Mouse (Mus musculus) lung, embryonic 15.5 days (tissue): ENCODE data around the gene Draxin. TPM values are rescaled to one million over a fixed set of nuclear protein-coding genes. Genes with fewer than 3 reads are reported as not detected.

Source experiments
- ATAC-seq: fragments of 200-750 bp; cut with Nextera tagmentation; 2 replicates; pipeline ENCODE4 v1.8.0; 2017; ENCODE audit warnings: moderate number of reproducible peaks, borderline replicate concordance; ENCODE audit not compliant: low FRiP score, low TSS enrichment; ENCODE audit errors: extremely low read depth
- H3K27ac ChIP-seq: fragments of 300-500 bp; sonication (generic); 2 replicates; pipeline ENCODE4 v1.5.1; 2015; ENCODE audit warnings: moderate library complexity, mild to moderate bottlenecking, inconsistent platforms
- H3K27me3 ChIP-seq: fragments of 300-500 bp; sonication (generic); 2 replicates; pipeline ENCODE4 v1.6.1; 2015; ENCODE audit warnings: inconsistent platforms
- H3K36me3 ChIP-seq: fragments of 300-500 bp; sonication (generic); 2 replicates; pipeline ENCODE4 v1.6.1; 2015; ENCODE audit warnings: inconsistent platforms
- H3K4me1 ChIP-seq: fragments of 300-500 bp; sonication (generic); 2 replicates; pipeline ENCODE4 v1.6.1; 2015; ENCODE audit warnings: inconsistent platforms
- H3K4me2 ChIP-seq: fragments of 300-500 bp; sonication (generic); 2 replicates; pipeline ENCODE4 v1.6.1; 2015; ENCODE audit warnings: inconsistent platforms, mild to moderate bottlenecking, moderate library complexity
- H3K4me3 ChIP-seq: fragments of 300-500 bp; sonication (generic); 2 replicates; pipeline ENCODE4 v1.5.1; 2015; ENCODE audit warnings: mild to moderate bottlenecking, inconsistent platforms
- H3K9ac ChIP-seq: fragments of 300-500 bp; sonication (generic); 2 replicates; pipeline ENCODE4 v1.6.1; 2015; ENCODE audit warnings: inconsistent platforms
- H3K9me3 ChIP-seq: fragments of 300-500 bp; sonication (generic); 2 replicates; pipeline ENCODE4 v1.6.1; 2016; ENCODE audit warnings: inconsistent platforms
- WGBS: fragments of 180-500 bp; shearing (Covaris S2); methylation state at CpG from one replicate; pipeline ENCODE4 v1.1.7; 2015; 5-methylcytosine and 5-hydroxymethylcytosine counted together
- polyA plus RNA-seq: library from polyadenylated mRNA; unstranded; fragments of >200 nt; fragmentation: Nextera tagmentation; extraction: Ambion mirVana; gene quantifications from 2 replicates; pipeline ENCODE4 v1.2.1, GENCODE M21; 2015

Draxin gene
- polyA plus RNA-seq, 1 experiment from 2014 or later, result 0.07 TPM

GRCm38 (mm10) chr4:148079212-148079611 is 51.3 kb downstream of the Draxin start:
- 46% methylated on average over 6 of the region's 6 CpGs for WGBS
- H3K4me3 ChIP-seq, result no peak overlapping the region
- H3K27me3 ChIP-seq, result no peaks in the 10 kb centered on the region
- H3K36me3 ChIP-seq, result no peaks in the 10 kb centered on the region; the same call in 1 of the 2 replicates
- H3K9me3 ChIP-seq, result no peaks in the 10 kb centered on the region
- no peak overlapping the region for H3K4me2 ChIP-seq
- peaks cover 12% of the 10 kb centered on the region for H3K4me1 ChIP-seq
- H3K9ac ChIP-seq, result no peak overlapping the region
- ATAC-seq, result no peak
- no peak overlapping the region for H3K27ac ChIP-seq

DNA sequence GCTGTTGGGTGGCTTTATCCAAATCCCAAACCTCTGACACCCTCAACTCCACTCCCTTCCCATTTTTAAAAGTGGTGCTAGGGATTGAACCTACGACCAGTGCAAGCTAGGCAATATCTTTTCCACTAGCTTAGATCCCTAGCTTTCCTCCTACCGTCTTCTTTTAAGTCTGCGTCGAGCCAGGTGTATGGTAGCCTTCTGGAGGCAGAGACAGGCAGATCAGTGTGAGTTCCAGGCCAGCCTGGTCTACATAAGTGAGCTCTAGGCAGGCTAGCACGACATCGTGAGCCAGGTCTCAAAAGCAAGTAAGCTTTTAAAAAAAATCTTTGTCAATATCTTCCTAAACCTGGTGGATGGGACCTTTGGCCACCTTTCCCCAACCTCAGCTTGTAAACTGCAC is 54.6 kb downstream of the Draxin start:
- H3K9ac ChIP-seq, result no peak overlapping the region
- no peak for ATAC-seq
- WGBS, result 87% methylated on average over 6 of the region's 6 CpGs
- H3K27me3 ChIP-seq, result no peaks in the 10 kb centered on the region
- no peak overlapping the region for H3K4me2 ChIP-seq
- no peak overlapping the region for H3K4me3 ChIP-seq
- no peaks in the 10 kb centered on the region; the same call in 1 of the 2 replicates for H3K4me1 ChIP-seq
- no peak overlapping the region for H3K27ac ChIP-seq
- no peaks in the 10 kb centered on the region; the same call in 1 of the 2 replicates for H3K36me3 ChIP-seq
- H3K9me3 ChIP-seq, result no peaks in the 10 kb centered on the region

DNA sequence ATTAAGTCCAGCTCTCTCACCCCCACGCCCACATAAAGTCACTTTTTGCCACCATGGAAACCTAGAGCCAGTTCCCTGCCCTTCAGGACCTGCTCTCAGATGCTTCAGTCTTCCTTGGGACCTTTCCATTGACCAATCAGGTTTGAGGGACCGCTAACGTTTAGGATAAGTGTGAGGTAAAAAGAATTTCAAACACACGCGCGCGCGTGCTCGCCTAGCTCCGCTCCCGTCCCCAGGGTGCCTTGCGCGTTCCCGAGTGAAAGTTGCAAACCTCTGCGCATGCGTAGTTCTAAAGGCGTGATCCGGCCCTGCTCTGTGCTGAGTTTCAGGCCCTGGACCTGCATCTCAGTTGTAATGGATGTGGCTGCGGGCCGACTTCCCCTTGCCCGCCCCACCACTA is 55.2 kb downstream of the Draxin start:
- Histone ChIP-seq H3K9me3 (no peaks in the 10 kb centered on the region), H3K27ac (no peak overlapping the region), H3K36me3 (no peaks in the 10 kb centered on the region; the same call in 1 of the 2 replicates), H3K4me1 (no peaks in the 10 kb centered on the region; the same call in 1 of the 2 replicates), H3K4me3 (peak overlapping the region; percentile 26), H3K27me3 (no peaks in the 10 kb centered on the region), H3K4me2 (peak overlapping the region; percentile 51), H3K9ac (peak overlapping the region; percentile 3; the same call in 1 of the 2 replicates)
- 29% methylated on average over 21 of the region's 21 CpGs for WGBS
- peak; percentile 5; the same call in 1 of the 2 replicates for ATAC-seq

GRCm38 (mm10) chr4:148074521-148075189 is 55.8 kb downstream of the Draxin start:
- H3K4me1 ChIP-seq, result no peaks in the 10 kb centered on the region; the same call in 1 of the 2 replicates
- no peaks in the 10 kb centered on the region for H3K9me3 ChIP-seq
- H3K27me3 ChIP-seq, result no peaks in the 10 kb centered on the region
- H3K27ac ChIP-seq, result no peak overlapping the region
- peak overlapping the region; percentile 51 for H3K4me2 ChIP-seq
- ATAC-seq, result no peak
- peak overlapping the region; percentile 26 for H3K4me3 ChIP-seq
- H3K9ac ChIP-seq, result peak overlapping the region; percentile 3; the same call in 1 of the 2 replicates
- 39% methylated on average over 17 of the region's 17 CpGs for whole genome bisulfite sequencing
- no peaks in the 10 kb centered on the region for H3K36me3 ChIP-seq

GRCm38 (mm10) chr4:148071508-148071907 is 59.0 kb downstream of the Draxin start:
- no peaks in the 10 kb centered on the region for H3K9me3 ChIP-seq
- no peaks in the 10 kb centered on the region for H3K27me3 ChIP-seq
- WGBS, result 52% methylated on average over 5 of the region's 5 CpGs
- no peak overlapping the region for H3K4me2 ChIP-seq
- H3K36me3 ChIP-seq, result no peaks in the 10 kb centered on the region
- H3K9ac ChIP-seq, result no peak overlapping the region
- no peak overlapping the region for H3K4me3 ChIP-seq
- no peaks in the 10 kb centered on the region; the same call in 1 of the 2 replicates for H3K4me1 ChIP-seq
- no peak overlapping the region for H3K27ac ChIP-seq
- no peak for ATAC-seq

GRCm38 (mm10) chr4:148069602-148070218 is 60.8 kb downstream of the Draxin start:
- Histone ChIP-seq H3K27me3 (no peaks in the 10 kb centered on the region), H3K9ac (no peak overlapping the region), H3K9me3 (no peaks in the 10 kb centered on the region), H3K4me2 (no peak overlapping the region), H3K27ac (no peak overlapping the region), H3K36me3 (no peaks in the 10 kb centered on the region), H3K4me3 (no peak overlapping the region), H3K4me1 (no peaks in the 10 kb centered on the region; the same call in 1 of the 2 replicates)
- 73% methylated on average over 9 of the region's 9 CpGs for WGBS
- no peak for ATAC-seq

DNA sequence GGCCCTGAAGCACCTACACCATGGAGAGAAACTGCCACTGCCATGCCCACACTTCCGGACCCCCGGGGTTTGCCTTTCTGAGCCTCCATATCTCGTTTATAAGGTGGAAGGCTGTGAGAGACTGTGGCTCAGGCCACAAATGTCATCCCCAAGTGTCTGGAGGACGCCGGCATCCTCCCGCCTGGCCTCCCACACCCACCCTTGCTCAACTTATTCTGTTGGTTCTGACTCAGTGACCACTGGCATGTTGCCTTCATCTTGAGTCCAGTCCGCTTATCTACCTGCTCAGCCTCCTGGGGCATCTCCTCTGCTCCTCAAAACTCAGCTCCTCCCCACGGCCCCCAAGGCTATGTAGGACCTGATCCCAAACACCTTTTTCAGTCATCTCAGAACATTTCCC is 63.2 kb downstream of the Draxin start:
- Histone ChIP-seq H3K9me3 (no peaks in the 10 kb centered on the region), H3K27ac (no peak overlapping the region), H3K4me2 (no peak overlapping the region), H3K4me1 (no peaks in the 10 kb centered on the region), H3K36me3 (no peaks in the 10 kb centered on the region), H3K27me3 (no peaks in the 10 kb centered on the region), H3K9ac (no peak overlapping the region), H3K4me3 (no peak overlapping the region)
- 84% methylated on average over 8 of the region's 8 CpGs for WGBS
- ATAC-seq, result no peak

- ATAC-seq, result no peak
- Histone ChIP-seq H3K4me2 (no peak overlapping the region), H3K27me3 (no peaks in the 10 kb centered on the region), H3K9me3 (no peaks in the 10 kb centered on the region), H3K36me3 (no peaks in the 10 kb centered on the region), H3K9ac (no peak overlapping the region), H3K4me1 (no peaks in the 10 kb centered on the region), H3K27ac (no peak overlapping the region), H3K4me3 (no peak overlapping the region)
- 52% methylated on average over 9 of the region's 9 CpGs for WGBS
Measured at GRCm38 (mm10) chr4:148066401-148066744, 64.1 kb downstream of the Draxin start.

- no peak overlapping the region for H3K9ac ChIP-seq
- ATAC-seq, result no peak
- WGBS, result 39% methylated on average over 6 of the region's 6 CpGs
Measured at GRCm38 (mm10) chr4:148065702-148066400, 64.6 kb downstream of the Draxin start.

DNA sequence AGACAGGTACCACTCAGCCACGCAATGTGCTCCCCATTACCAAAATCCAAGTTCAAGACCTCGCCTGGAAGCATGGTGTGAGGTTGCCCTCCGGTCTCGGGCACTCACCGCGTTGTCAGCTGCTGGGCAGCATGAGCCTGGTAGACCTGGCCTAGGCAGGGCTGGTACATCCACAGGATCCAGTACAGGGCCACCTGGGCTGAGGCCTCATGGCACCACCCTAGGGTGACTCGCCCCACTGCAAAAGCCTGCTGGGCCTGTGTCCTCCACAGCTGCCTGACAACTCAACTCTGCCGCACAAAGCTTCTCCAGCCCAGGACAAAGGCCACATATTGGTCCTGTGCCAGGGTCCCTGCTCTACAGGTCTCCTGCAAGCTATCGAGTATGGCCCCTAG is 69.4 kb downstream of the Draxin start:
- WGBS, result 82% methylated on average over 9 of the region's 9 CpGs
- no peak overlapping the region for H3K4me3 ChIP-seq
- H3K27me3 ChIP-seq, result no peaks in the 10 kb centered on the region
- H3K9ac ChIP-seq, result no peak overlapping the region
- peaks cover 21% of the 10 kb centered on the region for H3K36me3 ChIP-seq
- peaks cover 10% of the 10 kb centered on the region for H3K4me1 ChIP-seq
- no peaks in the 10 kb centered on the region for H3K9me3 ChIP-seq
- H3K27ac ChIP-seq, result no peak overlapping the region
- no peak overlapping the region for H3K4me2 ChIP-seq
- ATAC-seq, result no peak

More at GRCm38 (mm10) chr4:148065702-148066400, 64.6 kb downstream of the Draxin start:
- H3K9me3 ChIP-seq, result no peaks in the 10 kb centered on the region
- H3K27me3 ChIP-seq, result no peaks in the 10 kb centered on the region
- no peaks in the 10 kb centered on the region for H3K4me1 ChIP-seq
- H3K27ac ChIP-seq, result no peak overlapping the region
- H3K4me2 ChIP-seq, result no peak overlapping the region
- no peaks in the 10 kb centered on the region for H3K36me3 ChIP-seq
- no peak overlapping the region for H3K4me3 ChIP-seq

- 32% methylated on average over 13 of the region's 13 CpGs for WGBS
- peak; percentile 72; the same call in 1 of the 2 replicates for ATAC-seq
- H3K9ac ChIP-seq, result no peak overlapping the region
Measured at GRCm38 (mm10) chr4:148060120-148061085, 70.1 kb downstream of the Draxin start.

More at GRCm38 (mm10) chr4:148060120-148061085, 70.1 kb downstream of the Draxin start:
- Histone ChIP-seq H3K9me3 (no peaks in the 10 kb centered on the region), H3K4me1 (peaks cover 10% of the 10 kb centered on the region), H3K27me3 (no peaks in the 10 kb centered on the region), H3K4me3 (no peak overlapping the region), H3K4me2 (no peak overlapping the region), H3K27ac (no peak overlapping the region), H3K36me3 (peaks cover 27% of the 10 kb centered on the region)
